Mouse (Mus musculus) embryonic facial prominence, embryonic 12.5 days (tissue): ENCODE measurements around the gene Tas2r117. TPM values are rescaled to one million over a fixed set of nuclear protein-coding genes. Genes with fewer than 3 reads are reported as not detected.

Experiments
- ATAC-seq: fragments of 200-750 bp; cut with Nextera tagmentation; 2 replicates; pipeline ENCODE4 v1.8.0; 2017; ENCODE audit not compliant: insufficient number of reproducible peaks, insufficient read depth, low FRiP score, low TSS enrichment
- H3K27ac ChIP-seq: fragments of 300-500 bp; sonication (generic); 2 replicates; pipeline ENCODE4 v1.5.1; 2016; ENCODE audit warnings: mild to moderate bottlenecking
- H3K27me3 ChIP-seq: fragments of 300-500 bp; sonication (generic); 2 replicates; pipeline ENCODE4 v1.6.1; 2016; ENCODE audit warnings: mild to moderate bottlenecking, moderate library complexity
- H3K36me3 ChIP-seq: fragments of 300-500 bp; sonication (generic); 2 replicates; pipeline ENCODE4 v1.6.1; 2016; ENCODE audit warnings: mild to moderate bottlenecking
- H3K4me1 ChIP-seq: fragments of 300-500 bp; sonication (generic); 2 replicates; pipeline ENCODE4 v1.6.1; 2016
- H3K4me2 ChIP-seq: fragments of 300-500 bp; sonication (generic); replicated peaks from 2 replicates; pipeline ENCODE4 v1.6.1; 2016; ENCODE audit warnings: mild to moderate bottlenecking, moderate library complexity
- H3K4me3 ChIP-seq: fragments of 300-500 bp; sonication (generic); 2 replicates; pipeline ENCODE4 v1.5.1; 2016; ENCODE audit warnings: mild to moderate bottlenecking
- H3K9ac ChIP-seq: fragments of 300-500 bp; sonication (generic); 2 replicates; pipeline ENCODE4 v1.6.1; 2016; ENCODE audit warnings: mild to moderate bottlenecking, moderate library complexity
- H3K9me3 ChIP-seq: fragments of 300-500 bp; sonication (generic); 2 replicates; pipeline ENCODE4 v1.6.1; 2016; ENCODE audit warnings: mild to moderate bottlenecking, moderate library complexity
- WGBS: fragments of 180-500 bp; shearing (Covaris S2); methylation state at CpG from one replicate; pipeline ENCODE4 v1.1.7; 2016; 5-methylcytosine and 5-hydroxymethylcytosine counted together
- polyA plus RNA-seq: library from polyadenylated mRNA; unstranded; fragments of >200 nt; fragmentation: Nextera tagmentation; extraction: Ambion mirVana; gene quantifications from 2 replicates; pipeline ENCODE4 v1.2.1, GENCODE M21; 2016

The Tas2r117 gene
- not detected in 2 replicates for polyA plus RNA-seq

DNA sequence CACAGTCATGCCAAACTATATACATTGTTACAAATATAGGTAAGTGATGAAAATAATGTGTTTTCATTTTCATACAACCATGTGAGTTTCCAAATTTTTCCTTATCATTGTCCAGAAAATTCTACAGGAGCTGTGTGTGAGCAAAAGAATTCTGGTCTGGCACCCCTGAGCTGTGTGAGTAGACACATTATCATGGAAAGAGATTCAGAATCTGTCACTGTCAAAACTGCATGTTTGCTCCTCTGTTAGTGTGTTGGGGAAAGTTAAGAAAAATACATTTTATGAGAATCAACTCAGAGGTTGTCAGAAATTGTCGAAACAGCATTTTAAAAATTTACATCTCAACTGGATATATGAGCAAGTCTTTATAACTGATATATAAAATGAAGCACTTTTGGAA lies at the start of gene Tas2r117:
TSS of gene Tas2r117 (plus strand) at position 301 of the 400 bp plus-strand sequence.
- WGBS, result 92% methylated on average over 1 of the region's 1 CpGs
- Histone ChIP-seq H3K36me3 (no peaks in the 10 kb centered on the region), H3K4me1 (no peaks in the 10 kb centered on the region), H3K9me3 (no peaks in the 10 kb centered on the region), H3K9ac (no peak within 1 kb of the TSS), H3K4me3 (no peak within 1 kb of the TSS), H3K27me3 (no peaks in the 10 kb centered on the region), H3K27ac (no peak within 1 kb of the TSS), H3K4me2 (no peak within 1 kb of the TSS)
- ATAC-seq, result no peak

DNA sequence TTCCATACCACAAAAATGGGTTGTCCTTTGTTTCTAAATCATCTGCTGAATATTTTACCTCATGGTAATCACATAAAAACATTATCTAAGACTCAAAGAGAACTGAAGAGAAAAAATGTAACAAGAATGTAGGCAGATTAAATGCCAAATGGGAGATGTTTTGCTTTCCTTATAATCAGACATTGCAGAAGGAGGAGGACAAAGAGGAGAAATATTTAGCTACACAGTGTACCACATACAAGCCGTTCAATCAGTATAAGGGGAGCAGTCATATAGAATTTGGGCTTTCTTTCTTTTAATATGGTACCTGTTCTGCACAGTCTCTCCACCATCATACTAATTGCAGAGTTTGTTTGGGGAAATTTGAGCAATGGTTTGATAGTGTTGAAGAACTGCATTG lies 48.2 kb upstream of the Tas2r117 start, which contains the start of gene Tas2r124:
TSS of gene Tas2r124 (plus strand) at position 301 of the 400 bp plus-strand sequence.
- H3K9me3 ChIP-seq, result no peaks in the 10 kb centered on the region
- no peak within 1 kb of the TSS for H3K27ac ChIP-seq
- H3K4me1 ChIP-seq, result no peaks in the 10 kb centered on the region
- no peak within 1 kb of the TSS for H3K9ac ChIP-seq
- H3K27me3 ChIP-seq, result no peaks in the 10 kb centered on the region
- H3K4me3 ChIP-seq, result no peak within 1 kb of the TSS
- 100% methylated on average over 1 of the region's 1 CpGs for WGBS
- H3K36me3 ChIP-seq, result no peaks in the 10 kb centered on the region
- no peak for ATAC-seq
- H3K4me2 ChIP-seq, result no peak within 1 kb of the TSS

- WGBS, result 90% methylated on average over 2 of the region's 2 CpGs
- ATAC-seq, result no peak
These were observed 40.8 kb upstream of the Tas2r117 start, which contains the start of gene Tas2r102 for GRCm38 (mm10) chr6:132761831-132762230. Tas2r102 (plus strand) TSS chr6:132762131.

GRCm38 (mm10) chr6:132778062-132778461 lies 24.6 kb upstream of the Tas2r117 start, which contains the start of gene Tas2r136:
Tas2r136 (minus strand) TSS chr6:132778162.
- no peak within 1 kb of the TSS for H3K9ac ChIP-seq
- no peak within 1 kb of the TSS for H3K27ac ChIP-seq
- no peak within 1 kb of the TSS for H3K4me3 ChIP-seq
- no peaks in the 10 kb centered on the region for H3K4me1 ChIP-seq
- no peaks in the 10 kb centered on the region for H3K9me3 ChIP-seq
- no peak within 1 kb of the TSS for H3K4me2 ChIP-seq
- no peak for ATAC-seq
- no peaks in the 10 kb centered on the region for H3K36me3 ChIP-seq
- H3K27me3 ChIP-seq, result no peaks in the 10 kb centered on the region

More at GRCm38 (mm10) chr6:132761831-132762230, 40.8 kb upstream of the Tas2r117 start, which contains the start of gene Tas2r102:
- no peaks in the 10 kb centered on the region for H3K36me3 ChIP-seq
- H3K4me1 ChIP-seq, result no peaks in the 10 kb centered on the region
- H3K9ac ChIP-seq, result no peak within 1 kb of the TSS
- H3K27ac ChIP-seq, result no peak within 1 kb of the TSS
- no peaks in the 10 kb centered on the region for H3K27me3 ChIP-seq
- no peak within 1 kb of the TSS for H3K4me3 ChIP-seq
- H3K4me2 ChIP-seq, result no peak within 1 kb of the TSS
- H3K9me3 ChIP-seq, result no peaks in the 10 kb centered on the region

DNA sequence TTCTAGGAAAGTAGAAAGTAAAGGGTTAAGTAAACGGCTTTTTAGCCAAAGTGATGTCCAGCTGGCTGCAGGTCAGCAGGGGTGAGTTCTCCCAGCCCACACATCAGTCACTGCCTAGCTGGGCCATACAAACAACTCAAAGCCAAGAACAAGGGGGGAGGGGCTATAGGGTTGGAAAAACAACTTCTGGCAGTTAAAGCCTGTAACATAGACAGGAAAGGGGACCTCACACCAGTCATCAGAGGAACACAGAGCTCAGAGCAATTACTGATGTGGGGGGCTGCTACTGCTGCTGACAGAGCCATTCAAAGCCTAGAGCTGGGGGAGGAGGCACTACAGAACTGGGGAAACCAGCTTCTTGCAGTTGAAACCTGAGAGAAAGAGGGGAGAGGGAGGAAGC lies 7.2 kb upstream of the Tas2r117 start:
- Histone ChIP-seq H3K4me1 (no peaks in the 10 kb centered on the region), H3K36me3 (no peaks in the 10 kb centered on the region), H3K9me3 (0 out of 2 replicates have a peak, but pooled peaks cover 7% of the 10 kb centered on the region), H3K27ac (no peak overlapping the region), H3K27me3 (no peaks in the 10 kb centered on the region), H3K4me2 (no peak overlapping the region), H3K4me3 (no peak overlapping the region), H3K9ac (no peak overlapping the region)
- WGBS, result 25% methylated on average over 1 of the region's 1 CpGs
- ATAC-seq, result no peak

- no peak for ATAC-seq
- H3K9me3 ChIP-seq, result no peaks in the 10 kb centered on the region
- H3K36me3 ChIP-seq, result no peaks in the 10 kb centered on the region
- no peak within 1 kb of the TSS for H3K4me2 ChIP-seq
- no peak within 1 kb of the TSS for H3K27ac ChIP-seq
- no peaks in the 10 kb centered on the region for H3K4me1 ChIP-seq
- H3K27me3 ChIP-seq, result no peaks in the 10 kb centered on the region
- H3K4me3 ChIP-seq, result no peak within 1 kb of the TSS
- no peak within 1 kb of the TSS for H3K9ac ChIP-seq
- 83% methylated on average over 1 of the region's 1 CpGs for WGBS
These were observed 44.2 kb downstream of the Tas2r117 start, which contains the start of gene Tas2r123 for GRCm38 (mm10) chr6:132846842-132847241. Tas2r123 (plus strand) TSS chr6:132847142.

Other genes starting within 250 kb of the Tas2r117 start
- gene Prh1, start 233.0 kb upstream of the Tas2r117 start, polyA plus RNA-seq, result not detected in 2 replicates
- gene Prp2, start 206.9 kb upstream of the Tas2r117 start, polyA plus RNA-seq, result not detected in 2 replicates
- gene A630073D07Rik, start 151.3 kb upstream of the Tas2r117 start, polyA plus RNA-seq, result not detected in 2 replicates
- gene Tas2r120, start 145.9 kb upstream of the Tas2r117 start, polyA plus RNA-seq, result not detected in 2 replicates
- gene Tas2r121, start 101.8 kb upstream of the Tas2r117 start, polyA plus RNA-seq, result not detected in 2 replicates
- not detected in 2 replicates for gene Tas2r122, start 90.9 kb upstream of the Tas2r117 start, polyA plus RNA-seq
- gene Tas2r115, start 64.8 kb upstream of the Tas2r117 start, polyA plus RNA-seq, result not detected in 2 replicates
- not detected in 2 replicates for gene Tas2r124, start 48.1 kb upstream of the Tas2r117 start, polyA plus RNA-seq
- gene Tas2r102, start 40.7 kb upstream of the Tas2r117 start, polyA plus RNA-seq, result not detected in 2 replicates
- gene Tas2r136, start 24.7 kb upstream of the Tas2r117 start, polyA plus RNA-seq, result not detected in 2 replicates
- not detected in 2 replicates for gene Tas2r123, start 44.3 kb downstream of the Tas2r117 start, polyA plus RNA-seq
- not detected in 2 replicates for gene Tas2r116, start 52.6 kb downstream of the Tas2r117 start, polyA plus RNA-seq
- not detected in 2 replicates for gene Tas2r110, start 65.2 kb downstream of the Tas2r117 start, polyA plus RNA-seq
- gene Tas2r113, start 90.2 kb downstream of the Tas2r117 start, polyA plus RNA-seq, result not detected in 2 replicates
- not detected in 2 replicates for gene Tas2r125, start 106.8 kb downstream of the Tas2r117 start, polyA plus RNA-seq
- gene Tas2r129, start 148.3 kb downstream of the Tas2r117 start, polyA plus RNA-seq, result not detected in 2 replicates
- gene Tas2r131, start 155.1 kb downstream of the Tas2r117 start, polyA plus RNA-seq, result not detected in 2 replicates
- not detected in 2 replicates for gene Tas2r109, start 178.1 kb downstream of the Tas2r117 start, polyA plus RNA-seq
- not detected in 2 replicates for gene Tas2r103, start 234.3 kb downstream of the Tas2r117 start, polyA plus RNA-seq